Mouse (Mus musculus): ENCODE measurements at regions not wholly inside any gene's neighbourhood (a gene's known extent, or its start where the extent isn't known, plus 50 kb on each side); places are given as distances from the start of the nearest gene placed in this dataset.

- no peak for DNase-seq (ENCODE audit: low spot score)
Measured at GRCm38 (mm10) chr10:17428315-17428714, 294.7 kb upstream of the Cited2 start.

- no peak for DNase-seq (ENCODE audit: low spot score)
Measured at GRCm38 (mm10) chr10:17431068-17431467, 291.9 kb upstream of the Cited2 start.

- DNase-seq (ENCODE audit: low spot score): no peak
Measured at GRCm38 (mm10) chr10:17434098-17434497, 288.9 kb upstream of the Cited2 start.

GRCm38 (mm10) chr10:17450240-17450639 lies 272.8 kb upstream of the Cited2 start:
- no peak for DNase-seq (ENCODE audit: low spot score)

- DNase-seq (ENCODE audit: low spot score): no peak
Measured at GRCm38 (mm10) chr10:17470880-17471279, 252.1 kb upstream of the Cited2 start.

- DNase-seq (ENCODE audit: low spot score): no peak
Measured at GRCm38 (mm10) chr10:17472536-17472935, 250.5 kb upstream of the Cited2 start.

GRCm38 (mm10) chr10:17475976-17476375 lies 247.0 kb upstream of the Cited2 start:
- DNase-seq (ENCODE audit: low spot score): no peak

- no peak for DNase-seq (ENCODE audit: low spot score)
Measured at GRCm38 (mm10) chr10:17476720-17477119, 246.3 kb upstream of the Cited2 start.

GRCm38 (mm10) chr10:17478761-17479632 lies 244.0 kb upstream of the Cited2 start:
- DNase-seq (ENCODE audit: low spot score): no peak

GRCm38 (mm10) chr10:17482751-17483150 lies 240.3 kb upstream of the Cited2 start:
- no peak for DNase-seq (ENCODE audit: low spot score)

GRCm38 (mm10) chr10:17485049-17485449 lies 238.0 kb upstream of the Cited2 start:
- no peak for DNase-seq (ENCODE audit: low spot score)

- no peak for DNase-seq (ENCODE audit: low spot score)
Measured at GRCm38 (mm10) chr10:17485515-17485914, 237.5 kb upstream of the Cited2 start.

GRCm38 (mm10) chr10:17486011-17486410 lies 237.0 kb upstream of the Cited2 start:
- DNase-seq (ENCODE audit: low spot score): no peak

GRCm38 (mm10) chr10:17487460-17487859 lies 235.6 kb upstream of the Cited2 start:
- DNase-seq (ENCODE audit: low spot score): no peak

GRCm38 (mm10) chr10:17491611-17492305 lies 231.3 kb upstream of the Cited2 start:
- DNase-seq (ENCODE audit: low spot score): no peak

- DNase-seq (ENCODE audit: low spot score): no peak
Measured at GRCm38 (mm10) chr10:17493137-17493536, 229.9 kb upstream of the Cited2 start.

GRCm38 (mm10) chr10:17496831-17497230 lies 226.2 kb upstream of the Cited2 start:
- DNase-seq (ENCODE audit: low spot score): no peak

GRCm38 (mm10) chr10:17510626-17511193 lies 212.3 kb upstream of the Cited2 start:
- no peak for DNase-seq (ENCODE audit: low spot score)

GRCm38 (mm10) chr10:17511779-17512335 lies 211.2 kb upstream of the Cited2 start:
- DNase-seq (ENCODE audit: low spot score): no peak

GRCm38 (mm10) chr10:17512487-17512886 lies 210.5 kb upstream of the Cited2 start:
- no peak for DNase-seq (ENCODE audit: low spot score)

GRCm38 (mm10) chr10:17513756-17514155 lies 209.3 kb upstream of the Cited2 start:
- no peak for DNase-seq (ENCODE audit: low spot score)

GRCm38 (mm10) chr10:17516068-17516467 lies 206.9 kb upstream of the Cited2 start:
- no peak for DNase-seq (ENCODE audit: low spot score)

All from testis, postnatal 10 days (tissue).